Mouse (Mus musculus) kidney, embryonic 15.5 days (tissue): ENCODE results near the gene Entpd3. TPM values are rescaled to one million over a fixed set of nuclear protein-coding genes. Genes with fewer than 3 reads are reported as not detected.

Source experiments
- polyA plus RNA-seq: library from polyadenylated mRNA; unstranded; fragments of >200 nt; fragmentation: Nextera tagmentation; extraction: Ambion mirVana; gene quantifications from 2 replicates; pipeline ENCODE4 v1.2.1, GENCODE M21; 2015

Gene Entpd3
- polyA plus RNA-seq, 1 experiment from 2014 or later: 1.5 TPM

Other genes starting within 250 kb of the Entpd3 start
- 0.33 and 0.35 TPM in 2 replicates for gene Myrip, start 238.3 kb upstream of the Entpd3 start, polyA plus RNA-seq
- 158 and 175 TPM in 2 replicates for gene Eif1b, start 47.6 kb upstream of the Entpd3 start, polyA plus RNA-seq
- gene Rpl14, start 31.6 kb downstream of the Entpd3 start, polyA plus RNA-seq: 783 and 843 TPM in 2 replicates